Mouse (Mus musculus): ENCODE measurements around the gene Abcg1. TPM values are rescaled to one million over a fixed set of nuclear protein-coding genes. Genes with fewer than 3 reads are reported as not detected.

Abcg1 gene
- polyA plus RNA-seq, 1 experiment: 12.8 TPM

DNA sequence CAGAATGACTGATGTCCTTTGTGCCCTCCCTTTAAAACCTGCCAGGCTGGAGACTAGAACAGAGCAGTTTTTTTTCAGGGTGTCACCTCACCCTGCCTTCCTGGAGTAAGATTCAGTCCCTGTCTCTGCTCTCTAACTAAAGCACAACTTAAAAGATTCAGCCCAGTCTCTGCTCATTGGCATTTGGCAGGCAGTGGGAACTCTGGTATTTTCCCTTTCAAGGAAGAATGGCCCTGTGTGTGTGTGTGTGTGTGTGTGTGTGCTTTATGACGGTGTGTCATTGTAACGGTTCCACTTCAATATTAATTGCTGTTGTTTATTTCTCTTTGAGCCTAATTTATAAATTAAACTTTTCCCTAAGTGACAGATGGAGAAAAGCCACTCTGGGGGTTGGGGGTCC, 14.7 kb upstream of the Abcg1 start:
- no peak for DNase-seq (ENCODE audit: low read depth)
- TF ChIP-seq POLR2A (IDR thresholded peaks at IDR 0.05; ENCODE audit: borderline replicate concordance, extremely low read depth, insufficient read depth, insufficient read length, poor library complexity, severe bottlenecking) (no peak), CTCF (IDR thresholded peaks at IDR 0.05; ENCODE audit: borderline replicate concordance, extremely low read depth, insufficient read depth, insufficient read length) (no peak)

DNA sequence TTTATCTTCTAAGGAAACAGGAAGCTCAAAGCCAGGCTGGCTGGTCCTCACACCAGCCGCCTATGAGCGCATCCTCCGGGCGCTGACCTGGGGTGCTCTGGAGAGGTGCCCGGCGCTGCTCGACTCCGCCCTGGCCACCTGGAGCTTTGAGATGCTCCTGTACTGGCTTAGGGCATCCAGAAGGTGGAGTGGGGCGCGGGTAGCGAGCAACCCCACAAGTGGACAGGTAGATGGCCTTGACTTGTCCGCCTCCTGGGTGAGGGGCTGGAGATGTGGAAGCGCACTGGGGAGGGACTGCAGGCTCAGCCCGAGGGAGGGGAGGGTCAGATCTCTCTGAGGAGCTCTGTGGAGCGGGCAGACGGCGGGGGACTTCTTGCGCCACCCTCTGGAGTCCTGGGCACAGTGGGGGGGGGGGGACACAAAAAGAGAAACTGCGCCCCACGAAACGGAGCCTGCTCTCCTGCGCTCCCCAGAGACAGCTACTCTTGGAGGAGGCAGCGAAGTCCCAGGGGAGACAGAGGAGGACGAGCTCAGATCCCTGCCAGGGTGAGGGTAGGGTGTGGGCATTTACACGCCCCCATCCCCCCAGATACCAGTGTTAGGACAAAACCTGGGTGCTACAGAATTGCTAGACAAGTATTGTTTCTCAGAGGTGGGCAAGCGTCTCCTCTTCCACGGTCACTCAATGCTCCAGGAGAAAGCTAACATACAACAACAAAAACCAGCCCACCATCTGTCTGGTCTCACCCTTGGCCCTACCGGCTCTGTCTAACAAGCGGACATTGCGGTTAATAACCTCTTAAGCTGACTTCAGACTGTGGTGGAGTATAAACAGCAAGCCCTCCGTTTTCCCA, 643 bp downstream of the Abcg1 start:
- no peak for DNase-seq (ENCODE audit: low read depth)
- no peak for TF ChIP-seq CTCF (IDR thresholded peaks at IDR 0.05; ENCODE audit: borderline replicate concordance, extremely low read depth, insufficient read depth, insufficient read length)
- no peak for TF ChIP-seq POLR2A (IDR thresholded peaks at IDR 0.05; ENCODE audit: borderline replicate concordance, extremely low read depth, insufficient read depth, insufficient read length, poor library complexity, severe bottlenecking)

DNA sequence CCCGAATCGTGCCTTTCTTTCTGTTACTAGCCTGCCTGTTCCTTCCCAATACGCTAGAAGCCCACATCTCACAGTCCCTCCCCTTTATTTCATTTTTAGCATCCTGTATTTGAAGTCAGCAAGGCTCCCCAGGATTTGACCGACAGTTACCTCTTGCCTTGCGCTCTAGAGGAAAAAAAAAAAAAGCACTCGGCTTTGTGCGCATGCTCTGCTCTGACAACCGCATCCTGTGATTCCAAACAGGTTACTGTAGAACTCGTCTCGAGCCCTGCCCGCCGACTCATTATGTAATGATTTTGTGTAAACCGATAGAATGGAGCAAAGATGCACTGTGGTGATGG, 1.2 kb downstream of the Abcg1 start:
- peak; percentile 94 for DNase-seq (ENCODE audit: low read depth)
- TF ChIP-seq POLR2A (IDR thresholded peaks at IDR 0.05; ENCODE audit: borderline replicate concordance, extremely low read depth, insufficient read depth, insufficient read length, poor library complexity, severe bottlenecking) (no peak), CTCF (IDR thresholded peaks at IDR 0.05; ENCODE audit: borderline replicate concordance, extremely low read depth, insufficient read depth, insufficient read length) (no peak)

DNA sequence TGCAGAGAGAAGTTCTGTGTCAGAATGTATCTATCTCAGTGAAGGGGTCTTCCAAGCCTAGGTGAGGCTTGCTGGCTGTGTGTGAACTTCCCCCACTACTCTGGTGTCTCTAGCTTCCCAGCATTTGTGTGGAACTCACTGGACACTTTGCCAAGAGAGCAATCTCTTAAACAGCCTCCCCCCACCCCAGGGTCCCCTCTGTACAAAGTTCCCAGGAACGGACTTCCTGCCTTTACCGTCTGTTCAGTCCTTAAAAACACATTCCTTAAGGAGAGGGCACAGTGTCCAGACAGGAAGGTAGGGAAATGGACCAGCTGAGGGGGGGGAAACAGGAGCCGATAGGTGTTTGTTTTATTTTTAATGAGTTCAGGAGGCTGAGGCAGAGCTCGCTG, 2.7 kb downstream of the Abcg1 start:
- TF ChIP-seq CTCF (IDR thresholded peaks at IDR 0.05; ENCODE audit: borderline replicate concordance, extremely low read depth, insufficient read depth, insufficient read length): no peak
- DNase-seq (ENCODE audit: low read depth): no peak

DNA sequence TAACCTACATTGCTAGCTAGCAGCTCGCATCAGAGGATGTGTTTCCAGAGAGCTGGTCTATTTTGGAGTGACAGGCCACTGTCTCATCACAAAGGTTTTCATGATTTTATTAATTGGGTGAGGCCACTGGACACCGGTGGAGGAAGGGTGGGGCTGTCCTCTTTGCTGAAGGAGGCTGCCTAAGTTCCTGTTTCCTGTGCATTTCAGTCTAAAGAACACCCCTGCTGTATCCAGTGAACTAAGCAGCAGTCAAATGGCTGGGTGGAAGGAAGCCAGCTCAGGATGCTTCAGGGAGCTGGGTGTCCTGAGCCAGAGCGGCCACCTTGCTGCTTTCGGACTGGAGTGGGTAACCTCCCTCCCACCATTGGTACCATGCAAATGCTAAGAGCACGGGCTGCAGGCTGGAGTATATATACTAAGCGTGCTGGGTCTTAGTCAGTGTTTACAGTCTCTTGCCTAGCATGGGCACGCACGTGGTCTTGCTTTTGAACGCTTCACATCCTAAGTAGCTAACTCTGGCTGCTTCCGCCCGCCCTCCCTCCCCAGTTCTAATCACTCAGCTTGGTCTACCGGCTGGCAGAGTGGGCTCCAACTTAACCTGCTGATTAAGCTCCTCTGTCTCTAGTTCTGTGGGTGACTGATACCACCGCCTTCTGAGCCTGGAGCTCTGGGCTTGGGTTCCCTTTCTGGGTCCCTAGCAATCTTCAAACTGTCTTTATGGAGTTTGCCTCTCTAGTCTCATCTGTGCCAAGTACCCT, 3.3 kb downstream of the Abcg1 start:
- DNase-seq (ENCODE audit: low read depth): no peak
- TF ChIP-seq POLR2A (IDR thresholded peaks at IDR 0.05; ENCODE audit: borderline replicate concordance, extremely low read depth, insufficient read depth, insufficient read length, poor library complexity, severe bottlenecking) (no peak), CTCF (IDR thresholded peaks at IDR 0.05; ENCODE audit: borderline replicate concordance, extremely low read depth, insufficient read depth, insufficient read length) (no peak)

DNA sequence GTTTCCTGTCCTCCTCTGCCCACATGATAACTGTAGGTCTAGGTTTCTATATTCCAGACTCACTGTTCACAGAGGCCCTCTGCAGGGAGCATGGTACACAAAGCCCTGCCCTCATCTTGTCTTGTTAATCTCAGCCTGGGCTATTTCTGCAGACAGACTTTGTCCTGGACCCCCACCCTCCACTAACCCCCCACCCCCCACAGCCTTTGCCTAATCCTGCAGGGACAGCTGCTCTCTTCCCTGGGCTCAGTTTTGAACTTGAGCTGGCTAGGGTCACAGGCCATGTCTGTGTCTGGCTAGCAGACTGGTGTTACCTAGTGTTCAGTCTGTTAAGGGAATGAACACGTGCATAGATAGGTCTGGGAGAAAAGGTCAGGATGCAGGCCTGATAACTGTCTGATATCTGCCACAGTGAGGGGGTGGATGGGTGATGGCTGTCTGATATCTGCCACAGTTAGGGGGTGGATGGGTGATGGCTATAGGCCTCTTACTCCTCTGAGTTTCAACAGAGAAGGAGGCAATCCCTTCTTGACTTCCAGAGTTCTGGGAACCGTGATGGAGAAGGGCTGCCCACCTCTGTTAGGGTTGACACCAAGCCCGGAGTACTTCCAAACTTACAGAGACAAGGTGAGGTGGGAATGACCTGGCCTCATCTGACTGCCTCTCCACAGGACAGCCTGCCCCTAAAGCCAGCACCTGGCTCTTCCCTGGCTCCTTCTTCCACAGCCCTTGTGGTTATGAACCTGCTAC, 4.0 kb downstream of the Abcg1 start:
- no peak for DNase-seq (ENCODE audit: low read depth)
- TF ChIP-seq CTCF (IDR thresholded peaks at IDR 0.05; ENCODE audit: borderline replicate concordance, extremely low read depth, insufficient read depth, insufficient read length): no peak
- TF ChIP-seq POLR2A (IDR thresholded peaks at IDR 0.05; ENCODE audit: borderline replicate concordance, extremely low read depth, insufficient read depth, insufficient read length, poor library complexity, severe bottlenecking): no peak

DNA sequence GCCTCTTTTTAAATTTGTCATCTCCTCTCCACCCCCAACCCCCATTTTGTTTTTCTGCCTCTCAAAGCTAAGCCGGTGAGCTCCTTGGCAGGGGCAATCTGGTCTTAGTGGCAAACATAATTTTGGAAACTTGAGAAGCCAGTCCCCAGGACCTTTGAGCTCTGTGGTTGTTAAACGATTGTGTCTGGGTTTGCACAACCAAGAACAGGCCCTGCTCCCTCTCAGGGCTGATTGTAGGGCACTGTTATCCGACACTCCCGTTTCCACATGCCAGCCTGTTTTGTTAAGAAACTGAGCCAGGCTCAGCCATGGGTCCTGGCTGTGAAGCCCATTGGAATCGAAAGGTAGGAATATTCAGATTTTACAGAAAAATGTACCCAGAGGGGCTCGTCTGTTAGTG, 8.6 kb downstream of the Abcg1 start:
- no peak for DNase-seq (ENCODE audit: low read depth)
- TF ChIP-seq CTCF (IDR thresholded peaks at IDR 0.05; ENCODE audit: borderline replicate concordance, extremely low read depth, insufficient read depth, insufficient read length): no peak
- no peak for TF ChIP-seq POLR2A (IDR thresholded peaks at IDR 0.05; ENCODE audit: borderline replicate concordance, extremely low read depth, insufficient read depth, insufficient read length, poor library complexity, severe bottlenecking)

DNA sequence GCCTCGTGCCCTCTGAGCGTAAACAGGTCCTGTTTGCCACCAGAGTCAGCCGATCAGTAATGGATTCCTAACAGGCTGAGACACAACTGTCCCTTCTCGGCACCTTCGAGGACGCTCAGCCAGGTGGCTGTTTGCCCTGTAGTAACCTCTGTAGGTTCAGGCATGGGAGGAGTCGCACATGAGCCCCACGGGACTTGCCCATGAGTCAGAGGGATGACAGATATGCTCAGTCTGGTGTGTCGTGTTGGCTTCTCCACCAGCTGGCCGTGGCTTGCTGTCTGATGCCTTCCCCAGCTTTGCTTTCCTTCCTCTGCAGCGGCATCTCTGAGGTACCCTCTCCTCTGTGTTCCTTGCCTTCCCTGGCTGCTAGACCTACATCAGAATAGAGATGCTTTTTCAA, 9.6 kb downstream of the Abcg1 start:
- no peak for DNase-seq (ENCODE audit: low read depth)
- TF ChIP-seq POLR2A (IDR thresholded peaks at IDR 0.05; ENCODE audit: borderline replicate concordance, extremely low read depth, insufficient read depth, insufficient read length, poor library complexity, severe bottlenecking): no peak
- no peak for TF ChIP-seq CTCF (IDR thresholded peaks at IDR 0.05; ENCODE audit: borderline replicate concordance, extremely low read depth, insufficient read depth, insufficient read length)

DNA sequence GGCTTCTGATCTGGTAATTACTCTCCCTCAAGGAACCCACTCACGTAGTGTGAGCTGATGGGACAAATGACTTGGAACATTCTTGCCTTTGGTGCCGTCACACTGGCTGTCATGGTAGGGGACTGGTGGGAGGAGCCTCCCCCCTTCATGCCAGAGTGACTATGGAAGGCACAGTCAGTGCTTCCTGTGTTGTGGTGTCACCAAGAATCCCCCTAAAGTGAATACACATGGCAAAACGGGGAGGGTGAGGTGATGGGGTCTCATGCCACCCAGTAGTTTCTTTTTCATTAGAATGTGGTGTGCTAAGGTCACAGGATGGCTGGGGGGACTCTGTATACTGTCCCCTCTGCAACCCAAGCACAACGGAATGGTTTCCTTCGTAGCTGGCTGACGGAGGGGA, 11.6 kb downstream of the Abcg1 start:
- TF ChIP-seq CTCF (IDR thresholded peaks at IDR 0.05; ENCODE audit: borderline replicate concordance, extremely low read depth, insufficient read depth, insufficient read length) (no peak), POLR2A (IDR thresholded peaks at IDR 0.05; ENCODE audit: borderline replicate concordance, extremely low read depth, insufficient read depth, insufficient read length, poor library complexity, severe bottlenecking) (no peak)
- DNase-seq (ENCODE audit: low read depth): no peak

DNA sequence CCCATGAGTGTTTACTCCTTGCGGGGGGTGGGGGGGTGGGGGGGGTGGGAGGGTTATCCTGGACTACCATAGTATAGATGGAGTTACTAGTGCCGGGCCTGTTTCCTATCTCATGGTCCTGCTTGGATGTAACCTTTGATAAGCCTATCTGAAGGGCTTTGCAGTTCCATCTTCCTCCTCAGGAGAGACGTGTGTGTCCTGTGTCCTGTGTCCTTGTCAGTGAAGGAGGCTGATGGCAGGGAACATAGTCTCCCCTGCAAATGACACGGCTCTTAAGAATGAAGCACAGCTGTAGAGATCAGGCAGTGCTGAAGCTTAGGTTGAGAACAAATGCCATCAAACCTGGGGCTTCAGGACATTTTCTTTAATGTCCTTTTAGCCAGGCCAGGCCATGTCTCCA, 12.4 kb downstream of the Abcg1 start:
- no peak for TF ChIP-seq POLR2A (IDR thresholded peaks at IDR 0.05; ENCODE audit: borderline replicate concordance, extremely low read depth, insufficient read depth, insufficient read length, poor library complexity, severe bottlenecking)
- TF ChIP-seq CTCF (IDR thresholded peaks at IDR 0.05; ENCODE audit: borderline replicate concordance, extremely low read depth, insufficient read depth, insufficient read length): no peak
- no peak for DNase-seq (ENCODE audit: low read depth)

DNA sequence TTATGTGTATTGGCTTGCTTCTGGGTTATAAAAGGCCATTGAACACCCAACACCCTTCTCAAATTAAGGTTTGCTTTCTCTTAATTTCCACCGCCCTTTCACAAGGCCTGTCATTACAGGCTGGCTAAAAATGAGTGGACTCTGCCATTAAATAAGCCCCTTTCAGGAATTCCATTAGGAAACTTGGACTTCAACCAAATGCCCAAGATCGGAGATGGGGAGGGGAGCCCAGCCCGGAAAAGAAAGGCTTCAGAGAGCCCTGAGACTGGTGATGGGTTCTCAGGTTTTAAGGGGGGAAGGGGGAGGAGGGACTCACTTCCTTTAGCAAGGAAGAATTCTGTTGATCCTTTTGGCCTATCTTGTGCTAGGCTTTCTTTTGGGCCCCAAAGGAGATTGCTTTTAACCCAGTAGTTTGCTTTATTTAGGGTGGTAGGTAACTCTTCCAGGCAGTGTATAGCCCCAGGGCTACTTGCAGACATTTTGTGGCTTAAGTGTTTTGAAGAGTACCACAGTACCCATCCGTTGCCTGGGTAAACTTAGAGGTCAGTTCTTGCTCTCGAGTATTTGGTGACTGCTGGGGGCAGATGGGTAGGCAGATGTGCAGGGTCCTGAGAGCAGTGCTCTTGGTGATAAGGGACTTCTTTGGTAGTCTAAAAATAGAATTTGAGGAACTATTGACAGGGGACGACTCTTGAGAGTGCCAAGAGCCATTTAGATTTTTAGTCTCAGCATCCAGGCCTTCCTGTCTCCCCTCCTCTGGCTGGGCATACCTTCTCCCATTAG, 13.1 kb downstream of the Abcg1 start:
- no peak for TF ChIP-seq POLR2A (IDR thresholded peaks at IDR 0.05; ENCODE audit: borderline replicate concordance, extremely low read depth, insufficient read depth, insufficient read length, poor library complexity, severe bottlenecking)
- no peak for TF ChIP-seq CTCF (IDR thresholded peaks at IDR 0.05; ENCODE audit: borderline replicate concordance, extremely low read depth, insufficient read depth, insufficient read length)
- DNase-seq (ENCODE audit: low read depth): peak; percentile 86
